Comparison of ENCODE assay signal across 12 mouse cellular contexts in genomic region chr2:28303936-28304335, GRCm38 (mm10).
DNase-seq lines count a peak whose midpoint lies in the region; TF ChIP-seq lines count a peak whose summit lies in the region.
"Had no signal": no experiment of that assay in that cellular context is flagged by ENCODE, and none has a peak within 500 bp of the region (broad histone marks: within the 10 kb centered on the region; RNA-seq: fewer than 3 reads in every experiment).

No protein-coding gene starts in this region.

- intact Hi-C loops in left cerebral cortex, adult 2 months (cut with DNase I) = loop anchor here (1.0 to 5.0 kb wide), 7 partner anchors 32 to 237 kb away; no protein-coding TSS in a partner anchor

- DNase-seq in layer of hippocampus, adult 9-11 months = peak; percentile 69
- no peak for DNase-seq in layer of hippocampus, postnatal 25 days (ENCODE audit: extremely low spot score in 1 of 2, low spot score in 1 of 2)
- DNase-seq in brain, adult 2 months (ENCODE audit: low read depth, low spot score) = peak; percentile 87
- DNase-seq in left cerebral cortex, adult 2 months (ENCODE audit: extremely low spot score in 1 of 2, low spot score in 2 of 2) = peak; percentile 46 to 57
- peak; percentile 71 for DNase-seq in right cerebral cortex, postnatal 25 days
- DNase-seq in cerebellum, postnatal 10 days = no peak
- no peak for DNase-seq in kidney, postnatal 10 days
- DNase-seq: cerebellum, adult 11 months; cerebellum, adult 9-11 months; heart, adult 11 months had no signal

- H3K4me3 ChIP-seq in left cerebral cortex, adult 2 months = no peak overlapping the region
- H3K4me3 ChIP-seq: embryonic facial prominence, embryonic 12.5 days; intestine, embryonic 15.5 days had no signal

- no peak for TF ChIP-seq CTCF in left cerebral cortex, adult 2 months (IDR thresholded peaks at IDR 0.05)

- peak overlapping the region; percentile 83 for H3K27ac ChIP-seq in left cerebral cortex, adult 2 months
- H3K27ac ChIP-seq: embryonic facial prominence, embryonic 12.5 days; intestine, embryonic 15.5 days had no signal

Comparison
In these comparisons a context has a peak if more than half of its experiments do, and no peak if none do; other contexts are left out.
1. DNase-seq: peak in layer of hippocampus, adult 9-11 months (single experiment), brain, adult 2 months (single experiment), left cerebral cortex, adult 2 months (2 of 2) and right cerebral cortex, postnatal 25 days (single experiment); none in layer of hippocampus, postnatal 25 days (0 of 2), cerebellum, postnatal 10 days (0 of 2) and kidney, postnatal 10 days (single experiment).